Mouse (Mus musculus) CH12.LX (cell line): ENCODE results near the gene Pja2. TPM values are rescaled to one million over a fixed set of nuclear protein-coding genes. Genes with fewer than 3 reads are reported as not detected.

ENCODE experiments used
- DNase-seq: peaks from one replicate; pipeline ENCODE4 v3.0.0-alpha.2; 2013; ENCODE audit errors: extremely low read depth
- H3K27ac ChIP-seq: 2 replicates; pipeline ENCODE4 v1.5.1; 2012; ENCODE audit warnings: low read depth, mild to moderate bottlenecking, control low read depth, moderate library complexity; ENCODE audit not compliant: insufficient read depth
- H3K27me3 ChIP-seq: replicated peaks from 2 replicates; pipeline ENCODE3; 2012; ENCODE audit warnings: inconsistent platforms
- H3K36me3 ChIP-seq, 2 experiments: replicated peaks in 1 of 2; 2 replicates each; pipeline versions ENCODE3 to v1.6.1; 2012; ENCODE audit warnings: inconsistent platforms in 1 of 2, low read length in 1 of 2, mild to moderate bottlenecking in 1 of 2, mixed read lengths in 1 of 2, moderate library complexity in 1 of 2; ENCODE audit not compliant: control insufficient read depth in 1 of 2, insufficient read depth in 1 of 2
- H3K4me1 ChIP-seq, 2 experiments: 2 replicates each; pipeline ENCODE4 v1.6.1; 2012; ENCODE audit warnings: inconsistent platforms in 1 of 2, moderate library complexity in 1 of 2; ENCODE audit not compliant: insufficient read depth in 2 of 2, control insufficient read depth in 1 of 2
- H3K4me2 ChIP-seq: 2 replicates; pipeline ENCODE4 v1.6.1; 2012; ENCODE audit warnings: low read depth, mild to moderate bottlenecking, control low read depth; ENCODE audit not compliant: poor library complexity, insufficient read depth, severe bottlenecking
- H3K4me3 ChIP-seq, 3 experiments: fragments of 150-350 bp in 1 of 3; sonication (generic) in 1 of 3; replicated peaks in 1 of 3; 2 replicates each; pipeline versions ENCODE3 to v1.5.1; 2011 to 2012; ENCODE audit warnings: low read depth in 2 of 3, low read length in 2 of 3, mild to moderate bottlenecking in 2 of 3, moderate library complexity in 2 of 3, control low read depth in 1 of 3, improper control_type of control experiment in 1 of 3, inconsistent platforms in 1 of 3, mixed read lengths in 1 of 3; ENCODE audit not compliant: poor library complexity in 1 of 3
- H3K79me2 ChIP-seq: replicated peaks from 2 replicates; pipeline ENCODE4 v1.6.1; 2012; ENCODE audit warnings: mild to moderate bottlenecking, moderate library complexity; ENCODE audit not compliant: control insufficient read depth, poor library complexity, insufficient read depth, severe bottlenecking; ENCODE audit errors: extremely low read depth
- H3K9ac ChIP-seq: 2 replicates; pipeline ENCODE4 v1.6.1; 2012; ENCODE audit warnings: low read depth, mild to moderate bottlenecking, control low read depth, moderate library complexity; ENCODE audit not compliant: insufficient read depth
- H3K9me3 ChIP-seq: replicated peaks from 2 replicates; pipeline ENCODE3; 2012; ENCODE audit warnings: low read length, inconsistent platforms, mixed read lengths
- CHD1 ChIP-seq: IDR thresholded peaks from 2 replicates; pipeline ENCODE4 v1.6.1; 2012; ENCODE audit warnings: low read depth, low read length, improper control_type of control experiment, inconsistent platforms
- CHD2 ChIP-seq: IDR thresholded peaks from 2 replicates; pipeline ENCODE4 v1.6.1; 2011; ENCODE audit warnings: low read length, improper control_type of control experiment
- CTCF ChIP-seq, 2 experiments: IDR thresholded peaks in 1 of 2; conservative IDR thresholded peaks in 1 of 2; 2 replicates each; pipeline ENCODE4 v1.5.1; 2011 to 2012; ENCODE audit warnings: low read depth in 2 of 2, low read length in 2 of 2, improper control_type of control experiment in 1 of 2, inconsistent platforms in 1 of 2, mild to moderate bottlenecking in 1 of 2, moderate library complexity in 1 of 2
- ELF1 ChIP-seq: IDR thresholded peaks from 2 replicates; pipeline ENCODE4 v1.6.1; 2014; ENCODE audit warnings: low read depth, mild to moderate bottlenecking, inconsistent platforms, low read length, improper control_type of control experiment
- EP300 ChIP-seq: IDR thresholded peaks from 2 replicates; pipeline ENCODE4 v1.6.1; 2011; ENCODE audit warnings: low read length, improper control_type of control experiment
- IRF4 ChIP-seq: IDR thresholded peaks from 2 replicates; pipeline ENCODE4 v1.6.1; 2014; ENCODE audit warnings: low read depth, mild to moderate bottlenecking, inconsistent platforms, low read length, improper control_type of control experiment
- JUND ChIP-seq: conservative IDR thresholded peaks from 2 replicates; pipeline ENCODE4 v1.6.1; 2011; ENCODE audit warnings: low read depth, low read length, improper control_type of control experiment
- KAT2A ChIP-seq: IDR thresholded peaks from 2 replicates; pipeline ENCODE4 v1.6.1; 2012; ENCODE audit warnings: low read length, improper control_type of control experiment, inconsistent platforms; ENCODE audit not compliant: insufficient replicate concordance
- MAFK ChIP-seq: IDR thresholded peaks from 2 replicates; pipeline ENCODE4 v1.6.1; 2011; ENCODE audit warnings: low read length, improper control_type of control experiment; ENCODE audit not compliant: insufficient replicate concordance
- MAX ChIP-seq: IDR thresholded peaks from 2 replicates; pipeline ENCODE4 v1.6.1; 2011; ENCODE audit warnings: low read length, improper control_type of control experiment
- MAZ ChIP-seq: IDR thresholded peaks from 2 replicates; pipeline ENCODE4 v1.6.1; 2012; ENCODE audit warnings: low read depth, mild to moderate bottlenecking, inconsistent platforms, low read length, improper control_type of control experiment, moderate library complexity
- MEF2A ChIP-seq: IDR thresholded peaks from 2 replicates; pipeline ENCODE4 v1.6.1; 2014; ENCODE audit warnings: low read depth, mild to moderate bottlenecking, inconsistent platforms, low read length, improper control_type of control experiment, borderline replicate concordance
- MXI1 ChIP-seq: IDR thresholded peaks from 2 replicates; pipeline ENCODE4 v1.6.1; 2011; ENCODE audit warnings: mild to moderate bottlenecking, low read depth, low read length, improper control_type of control experiment
- MYC ChIP-seq: IDR thresholded peaks from 2 replicates; pipeline ENCODE4 v1.6.1; 2011; ENCODE audit warnings: low read depth, mild to moderate bottlenecking, improper control_type of control experiment, low read length
- NELFE ChIP-seq: IDR thresholded peaks from 2 replicates; pipeline ENCODE4 v1.6.1; 2011; ENCODE audit warnings: low read depth, low read length, improper control_type of control experiment
- NRF1 ChIP-seq: IDR thresholded peaks from 2 replicates; pipeline ENCODE4 v1.6.1; 2014; ENCODE audit warnings: low read depth, mild to moderate bottlenecking, inconsistent platforms, low read length, improper control_type of control experiment, moderate library complexity
- PAX5 ChIP-seq: IDR thresholded peaks from 2 replicates; pipeline ENCODE4 v1.6.1; 2012; ENCODE audit warnings: low read length, inconsistent platforms, mixed read lengths
- POLR2A ChIP-seq: IDR thresholded peaks from 2 replicates; pipeline ENCODE4 v1.6.1; 2011; ENCODE audit warnings: low read depth, mild to moderate bottlenecking, improper control_type of control experiment, low read length
- POLR2AphosphoS2 ChIP-seq: IDR thresholded peaks from 2 replicates; pipeline ENCODE4 v1.6.1; 2011; ENCODE audit warnings: low read depth, low read length, improper control_type of control experiment
- RAD21 ChIP-seq: IDR thresholded peaks from 2 replicates; pipeline ENCODE4 v1.6.1; 2011; ENCODE audit warnings: low read depth, mild to moderate bottlenecking, low read length, improper control_type of control experiment, moderate library complexity
- SIN3A ChIP-seq: IDR thresholded peaks from 2 replicates; pipeline ENCODE4 v1.6.1; 2012; ENCODE audit warnings: low read length, improper control_type of control experiment, inconsistent platforms
- SMC3 ChIP-seq: IDR thresholded peaks from 2 replicates; pipeline ENCODE4 v1.6.1; 2011; ENCODE audit warnings: low read depth, low read length, improper control_type of control experiment
- TBP ChIP-seq: conservative IDR thresholded peaks from 2 replicates; pipeline ENCODE4 v1.6.1; 2011; ENCODE audit warnings: low read depth, low read length, improper control_type of control experiment
- USF1 ChIP-seq: IDR thresholded peaks from 2 replicates; pipeline ENCODE4 v1.6.1; 2014; ENCODE audit warnings: low read depth, mild to moderate bottlenecking, inconsistent platforms, low read length, improper control_type of control experiment
- ZC3H11A ChIP-seq: IDR thresholded peaks from 2 replicates; pipeline ENCODE4 v1.6.1; 2012; ENCODE audit warnings: low read depth, mild to moderate bottlenecking, inconsistent platforms, low read length, improper control_type of control experiment
- ZKSCAN1 ChIP-seq: IDR thresholded peaks from 2 replicates; pipeline ENCODE4 v1.6.1; 2012; ENCODE audit warnings: low read depth, inconsistent platforms, low read length, improper control_type of control experiment, borderline replicate concordance
- ZNF384 ChIP-seq: IDR thresholded peaks from 2 replicates; pipeline ENCODE4 v1.6.1; 2012; ENCODE audit warnings: low read depth, low read length, improper control_type of control experiment, inconsistent platforms
- dilution Hi-C: fragments of 300-500 bp; cut with MboI; formaldehyde crosslinking; loops from 2 replicates; pipeline ENCODE4 v1.14.3; 2020; ENCODE audit warnings: low sequenced_read_pairs; ENCODE audit not compliant: extremely low pct_unique_long_range_greater_than_20kb, extremely low pct_ligation_motif_present
- in situ Hi-C: fragments of 300-500 bp; cut with MboI; formaldehyde crosslinking; loops from 3 replicates; pipeline ENCODE4 v1.14.3; 2019; ENCODE audit warnings: low sequenced_read_pairs, low pct_ligation_motif_present, low pct_unique_long_range_greater_than_20kb, mixed read lengths
- polyA plus RNA-seq: library from polyadenylated mRNA; unstranded; fragments of >175 nt; gene quantifications from 2 replicates; pipeline ENCODE4 v1.2.1, GENCODE M21; 2012; ENCODE audit warnings: low read depth; ENCODE audit not compliant: insufficient read length
- total RNA-seq, 2 experiments: library from RNA; depleted of rRNA; stranded (reverse); fragments of 300-350 nt in 1 of 2; fragments of >200 nt in 1 of 2; gene quantifications; 2 replicates each; pipeline ENCODE4 v1.2.3; 2012 to 2014

The Pja2 gene
- total RNA-seq (2012; rRNA removed) = 9.1 and 10.9 TPM in 2 replicates
- total RNA-seq (2014; rRNA removed) = 13.9 and 14.7 TPM in 2 replicates
- polyA plus RNA-seq = 12.9 and 16.2 TPM in 2 replicates

- Histone ChIP-seq H3K27me3 (no peaks in the 10 kb centered on the region), H3K27ac (peak within 1 kb of the TSS; percentile 54), H3K9ac (peak within 1 kb of the TSS; percentile 82), H3K4me3 (peak within 1 kb of the TSS; percentile 73 to 90 (median 89)), H3K9me3 (no peaks in the 10 kb centered on the region), H3K79me2 (peaks cover 2% of the 10 kb centered on the region; the same call in 1 of the 2 replicates), H3K4me1 (peaks cover 0 to 11% of the 10 kb centered on the region in 2 experiments; a peak in 1 of 4 replicates)
- TF ChIP-seq NELFE (peak; percentile 53; the same call in 1 of the 2 replicates), CHD1 (no peak), CHD2 (peak; percentile 45), JUND (no peak), SIN3A (peak; percentile 86), IRF4 (peak; percentile 68; the same call in 1 of the 2 replicates), POLR2A (peak; percentile 46), NRF1 (peak; percentile 19), MAZ (peak; percentile 40; the same call in 1 of the 2 replicates), MAX (0 out of 2 replicates have a peak, but pooled peaks have one; percentile 27)
- TF ChIP-seq, all 38 proteins: peak for 8
- dilution Hi-C loops = no loop called here
- peak; percentile 98 for DNase-seq
- Histone ChIP-seq H3K36me3 (peaks cover 0 to 3% of the 10 kb centered on the region in 2 experiments), H3K4me2 (peak within 1 kb of the TSS; percentile 93)
- in situ Hi-C loops = no loop called here
These were observed at the start of gene Pja2 for GRCm38 (mm10) chr17:64331898-64332769. Gene Pja2, minus strand, starts transcription at chr17:64331916.

GRCm38 (mm10) chr17:64375327-64375726 is 43.6 kb upstream of the Pja2 start:
- H3K79me2 ChIP-seq = no peaks in the 10 kb centered on the region
- H3K9ac ChIP-seq = no peak overlapping the region
- H3K9me3 ChIP-seq = no peaks in the 10 kb centered on the region
- H3K4me1 ChIP-seq = no peaks in the 10 kb centered on the region
- H3K4me2 ChIP-seq = no peak overlapping the region
- no peak overlapping the region for H3K4me3 ChIP-seq
- no peaks in the 10 kb centered on the region for H3K36me3 ChIP-seq
- dilution Hi-C loops = no loop called here
- in situ Hi-C loops = loop anchor here (25.0 kb wide), 2 partner anchors 338 to 413 kb away; no protein-coding TSS in a partner anchor
- TF ChIP-seq ZC3H11A (peak; percentile 20; the same call in 1 of the 2 replicates), SIN3A (no peak), USF1 (no peak), PAX5 (no peak), CTCF (conservative IDR thresholded peaks at IDR 0.05 in 1 of 2, IDR thresholded peaks at IDR 0.05 in 1 of 2; ENCODE audit: low read depth in 2 of 2, low read length in 2 of 2) (peak; percentile 45 to 86; a peak in 3 of 4 replicates), EP300 (no peak), MEF2A (no peak), POLR2AphosphoS2 (no peak), KAT2A (no peak), NRF1 (no peak), ZNF384 (no peak), RAD21 (peak; percentile 62), MYC (no peak), NELFE (no peak), IRF4 (no peak), CHD1 (no peak), ZKSCAN1 (no peak), POLR2A (no peak), MAX (no peak), ELF1 (no peak), SMC3 (peak; percentile 91), TBP (no peak), MXI1 (no peak), MAFK (no peak)
- TF ChIP-seq, all 38 proteins: peak for 4
- no peak overlapping the region for H3K27ac ChIP-seq
- no peaks in the 10 kb centered on the region for H3K27me3 ChIP-seq
- DNase-seq = peak; percentile 67
